Mouse (Mus musculus) embryonic fibroblast, embryonic 13.5 days (primary cell): ENCODE results near the gene Tmem243.
"Not testable (repeated sequence)": the region's sequence is repeated elsewhere in the genome, so short reads cannot be mapped to it uniquely, and the experiment has no call there.

Source experiments
- CTCF ChIP-seq: IDR thresholded peaks from 2 replicates; pipeline ENCODE4 v1.5.1; 2011; ENCODE audit warnings: mild to moderate bottlenecking, control low read depth, low read length, moderate library complexity, borderline replicate concordance; ENCODE audit not compliant: insufficient read depth
- POLR2A ChIP-seq: IDR thresholded peaks from 2 replicates; pipeline ENCODE4 v1.6.1; 2011; ENCODE audit warnings: low read depth, mild to moderate bottlenecking, control low read depth, low read length, moderate library complexity

GRCm38 (mm10) chr5:9165151-9165550 is 64.7 kb downstream of the Tmem243 start:
- TF ChIP-seq CTCF, POLR2A: not testable (repeated sequence)
